Mouse (Mus musculus): Measurements from ENCODE around the gene Fkbp9.

- TF ChIP-seq GATA1 (IDR thresholded peaks at IDR 0.05; ENCODE audit: borderline replicate concordance, low read length) (no peak), FLI1 (IDR thresholded peaks at IDR 0.05; ENCODE audit: low read length) (no peak)
These were observed 543 bp downstream of the Fkbp9 start for GRCm38 (mm10) chr6:56832407-56832796.
